Mouse (Mus musculus): ENCODE measurements at regions not wholly inside any gene's neighbourhood (a gene's known extent, or its start where the extent isn't known, plus 50 kb on each side); places are given as distances from the start of the nearest gene placed in this dataset.
A peak's percentile ranks its signal among the peaks of the same experiment; 100 is the strongest.

- Histone ChIP-seq H3K27me3 (ENCODE audit: insufficient read depth, low read length) (no peaks in the 10 kb centered on the region), H3K9me3 (ENCODE audit: low read length) (peaks cover 7% of the 10 kb centered on the region; the same call in 1 of the 2 replicates), H3K9ac (replicated peaks; ENCODE audit: low read length) (no peak overlapping the region), H3K4me1 (ENCODE audit: insufficient read depth, low read length) (no peaks in the 10 kb centered on the region), H3K4me2 (replicated peaks; ENCODE audit: low read depth, low read length) (no peak overlapping the region), H3K4me3 (ENCODE audit: low read length) (no peak overlapping the region), H3K27ac (ENCODE audit: low read length) (no peak overlapping the region), H3K36me3 (ENCODE audit: insufficient read depth, low read length) (no peaks in the 10 kb centered on the region)
- WGBS, result 90% methylated on average over 2 of the region's 2 CpGs
- 0 out of 2 replicates have a peak, but pooled peaks have one; percentile 39 for ATAC-seq (ENCODE audit: low FRiP score, low TSS enrichment)
Measured at GRCm38 (mm10) chr11:31779267-31779666, 92.7 kb upstream of the Cpeb4 start.

DNA sequence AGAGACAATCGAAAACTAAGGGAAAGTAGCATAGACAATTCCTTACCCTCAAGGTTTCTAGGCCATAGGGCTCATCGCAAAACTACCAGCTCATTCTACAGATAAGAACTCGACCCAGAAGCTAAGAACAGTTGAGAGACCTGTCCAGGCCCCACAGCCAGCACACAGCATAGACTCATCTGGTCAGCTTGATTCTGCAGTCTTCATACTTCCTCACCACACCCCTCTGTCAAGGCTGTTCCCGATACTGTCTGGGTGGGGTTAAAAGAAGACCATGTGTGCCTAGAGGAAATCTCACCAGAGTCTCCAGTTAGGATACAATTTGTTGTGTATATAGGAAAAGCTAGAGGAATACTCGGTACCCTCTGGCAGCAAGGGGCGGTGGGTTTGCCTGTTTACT is 91.0 kb upstream of the Cpeb4 start:
- Histone ChIP-seq H3K36me3 (ENCODE audit: insufficient read depth, low read length) (no peaks in the 10 kb centered on the region), H3K4me3 (ENCODE audit: low read length) (no peak overlapping the region), H3K9ac (replicated peaks; ENCODE audit: low read length) (no peak overlapping the region), H3K4me2 (replicated peaks; ENCODE audit: low read depth, low read length) (no peak overlapping the region), H3K4me1 (ENCODE audit: insufficient read depth, low read length) (no peaks in the 10 kb centered on the region), H3K27ac (ENCODE audit: low read length) (no peak overlapping the region), H3K27me3 (ENCODE audit: insufficient read depth, low read length) (no peaks in the 10 kb centered on the region), H3K9me3 (ENCODE audit: low read length) (peaks cover 7% of the 10 kb centered on the region; the same call in 1 of the 2 replicates)
- no peak for ATAC-seq (ENCODE audit: low FRiP score, low TSS enrichment)
- WGBS, result 88% methylated on average over 6 of the region's 6 CpGs

- Histone ChIP-seq H3K4me2 (replicated peaks; ENCODE audit: low read depth, low read length) (no peak overlapping the region), H3K9me3 (ENCODE audit: low read length) (peaks cover 7% of the 10 kb centered on the region; the same call in 1 of the 2 replicates), H3K27ac (ENCODE audit: low read length) (no peak overlapping the region), H3K4me3 (ENCODE audit: low read length) (no peak overlapping the region), H3K36me3 (ENCODE audit: insufficient read depth, low read length) (no peaks in the 10 kb centered on the region), H3K9ac (replicated peaks; ENCODE audit: low read length) (no peak overlapping the region), H3K4me1 (ENCODE audit: insufficient read depth, low read length) (no peaks in the 10 kb centered on the region; the same call in 1 of the 2 replicates), H3K27me3 (ENCODE audit: insufficient read depth, low read length) (no peaks in the 10 kb centered on the region)
- no peak for ATAC-seq (ENCODE audit: low FRiP score, low TSS enrichment)
- 87% methylated on average over 6 of the region's 6 CpGs for WGBS
Measured at GRCm38 (mm10) chr11:31781605-31782004, 90.4 kb upstream of the Cpeb4 start.

DNA sequence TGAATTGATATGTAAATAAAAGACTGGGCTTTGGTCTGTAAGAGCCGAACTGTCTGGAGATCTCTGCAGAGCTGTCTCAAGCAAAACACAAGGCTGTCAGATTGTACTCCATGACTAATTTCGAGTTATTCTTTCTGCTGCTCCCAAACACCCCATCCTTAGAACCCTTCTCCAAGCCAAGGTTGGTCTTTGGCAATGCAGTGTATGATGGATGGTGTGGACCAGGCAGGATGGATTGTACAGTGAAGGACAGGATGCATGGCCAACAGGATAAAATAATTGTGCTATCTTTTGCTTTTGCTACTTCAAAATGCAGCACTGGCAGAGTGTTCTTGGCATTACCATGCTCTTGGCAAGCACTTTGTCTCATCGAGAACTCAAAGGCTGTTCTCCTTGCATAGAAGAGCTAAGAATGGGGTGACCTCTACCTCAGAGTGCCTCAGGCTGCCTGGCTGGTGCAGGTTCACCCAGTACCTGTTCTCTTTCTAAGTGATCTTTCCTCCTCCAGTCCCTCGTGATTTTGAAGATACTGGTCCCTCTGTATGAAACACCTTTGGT is 88.4 kb upstream of the Cpeb4 start:
- 84% methylated on average over 4 of the region's 4 CpGs for WGBS
- ATAC-seq (ENCODE audit: low FRiP score, low TSS enrichment), result no peak
- Histone ChIP-seq H3K36me3 (ENCODE audit: insufficient read depth, low read length) (no peaks in the 10 kb centered on the region), H3K4me1 (ENCODE audit: insufficient read depth, low read length) (peaks cover 6% of the 10 kb centered on the region; the same call in 1 of the 2 replicates), H3K27me3 (ENCODE audit: insufficient read depth, low read length) (no peaks in the 10 kb centered on the region), H3K27ac (ENCODE audit: low read length) (no peak overlapping the region), H3K9me3 (ENCODE audit: low read length) (peaks cover 7% of the 10 kb centered on the region; the same call in 1 of the 2 replicates), H3K4me2 (replicated peaks; ENCODE audit: low read depth, low read length) (no peak overlapping the region), H3K9ac (replicated peaks; ENCODE audit: low read length) (no peak overlapping the region), H3K4me3 (ENCODE audit: low read length) (no peak overlapping the region)

GRCm38 (mm10) chr11:31784332-31784901 is 87.6 kb upstream of the Cpeb4 start:
- peaks cover 7% of the 10 kb centered on the region; the same call in 1 of the 2 replicates for H3K9me3 ChIP-seq (ENCODE audit: low read length)
- H3K4me3 ChIP-seq (ENCODE audit: low read length), result no peak overlapping the region
- no peak overlapping the region for H3K9ac ChIP-seq (replicated peaks; ENCODE audit: low read length)
- no peak for ATAC-seq (ENCODE audit: low FRiP score, low TSS enrichment)
- H3K4me2 ChIP-seq (replicated peaks; ENCODE audit: low read depth, low read length), result no peak overlapping the region
- peaks cover 6% of the 10 kb centered on the region; the same call in 1 of the 2 replicates for H3K4me1 ChIP-seq (ENCODE audit: insufficient read depth, low read length)
- 87% methylated on average over 6 of the region's 6 CpGs for whole genome bisulfite sequencing
- H3K27ac ChIP-seq (ENCODE audit: low read length), result no peak overlapping the region
- H3K27me3 ChIP-seq (ENCODE audit: insufficient read depth, low read length), result no peaks in the 10 kb centered on the region
- H3K36me3 ChIP-seq (ENCODE audit: insufficient read depth, low read length), result no peaks in the 10 kb centered on the region

- Histone ChIP-seq H3K4me1 (ENCODE audit: insufficient read depth, low read length) (peaks cover 6% of the 10 kb centered on the region; the same call in 1 of the 2 replicates), H3K27ac (ENCODE audit: low read length) (no peak overlapping the region), H3K27me3 (ENCODE audit: insufficient read depth, low read length) (no peaks in the 10 kb centered on the region), H3K9me3 (ENCODE audit: low read length) (peaks cover 7% of the 10 kb centered on the region; the same call in 1 of the 2 replicates), H3K4me3 (ENCODE audit: low read length) (no peak overlapping the region), H3K4me2 (replicated peaks; ENCODE audit: low read depth, low read length) (no peak overlapping the region), H3K9ac (replicated peaks; ENCODE audit: low read length) (no peak overlapping the region), H3K36me3 (ENCODE audit: insufficient read depth, low read length) (no peaks in the 10 kb centered on the region)
- 77% methylated on average over 7 of the region's 7 CpGs for WGBS
- ATAC-seq (ENCODE audit: low FRiP score, low TSS enrichment), result no peak
Measured at GRCm38 (mm10) chr11:31785160-31785559, 86.9 kb upstream of the Cpeb4 start.

DNA sequence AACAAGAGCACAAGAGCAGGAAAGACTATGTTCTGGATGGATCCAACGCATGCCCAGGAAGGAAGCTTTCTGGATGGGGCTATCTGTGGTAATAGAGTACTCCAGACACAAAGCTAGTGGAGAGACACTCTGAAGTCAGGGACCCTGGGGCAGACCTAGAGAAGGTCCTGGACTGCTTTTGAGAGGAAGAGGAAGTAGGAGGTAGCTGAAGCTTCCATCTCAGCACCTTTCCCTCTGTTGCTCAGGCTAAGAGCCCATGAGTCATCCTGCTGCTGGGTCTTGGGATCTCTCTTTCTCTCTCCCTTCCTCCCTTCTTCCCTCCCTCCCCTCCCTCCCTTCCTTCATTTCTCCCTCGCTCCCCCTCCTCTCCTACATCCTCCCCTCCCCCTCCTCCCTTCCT is 84.6 kb upstream of the Cpeb4 start:
- peaks cover 7% of the 10 kb centered on the region; the same call in 1 of the 2 replicates for H3K9me3 ChIP-seq (ENCODE audit: low read length)
- no peak overlapping the region for H3K27ac ChIP-seq (ENCODE audit: low read length)
- H3K9ac ChIP-seq (replicated peaks; ENCODE audit: low read length), result no peak overlapping the region
- no peak overlapping the region for H3K4me2 ChIP-seq (replicated peaks; ENCODE audit: low read depth, low read length)
- H3K36me3 ChIP-seq (ENCODE audit: insufficient read depth, low read length), result no peaks in the 10 kb centered on the region
- H3K4me3 ChIP-seq (ENCODE audit: low read length), result no peak overlapping the region
- ATAC-seq (ENCODE audit: low FRiP score, low TSS enrichment), result no peak
- peaks cover 6% of the 10 kb centered on the region; the same call in 1 of the 2 replicates for H3K4me1 ChIP-seq (ENCODE audit: insufficient read depth, low read length)
- H3K27me3 ChIP-seq (ENCODE audit: insufficient read depth, low read length), result no peaks in the 10 kb centered on the region
- 52% methylated on average over 2 of the region's 2 CpGs for WGBS

- peaks cover 5% of the 10 kb centered on the region; the same call in 1 of the 2 replicates for H3K9me3 ChIP-seq (ENCODE audit: low read length)
- H3K36me3 ChIP-seq (ENCODE audit: insufficient read depth, low read length), result no peaks in the 10 kb centered on the region
- no peak overlapping the region for H3K9ac ChIP-seq (replicated peaks; ENCODE audit: low read length)
- no peak overlapping the region for H3K4me2 ChIP-seq (replicated peaks; ENCODE audit: low read depth, low read length)
- H3K27me3 ChIP-seq (ENCODE audit: insufficient read depth, low read length), result no peaks in the 10 kb centered on the region
- peak; percentile 80 for ATAC-seq (ENCODE audit: low FRiP score, low TSS enrichment)
- no peak overlapping the region for H3K27ac ChIP-seq (ENCODE audit: low read length)
- WGBS, result 9% methylated on average over 2 of the region's 2 CpGs
- peaks cover 6% of the 10 kb centered on the region; the same call in 1 of the 2 replicates for H3K4me1 ChIP-seq (ENCODE audit: insufficient read depth, low read length)
- no peak overlapping the region for H3K4me3 ChIP-seq (ENCODE audit: low read length)
Measured at GRCm38 (mm10) chr11:31787917-31788703, 83.9 kb upstream of the Cpeb4 start.

DNA sequence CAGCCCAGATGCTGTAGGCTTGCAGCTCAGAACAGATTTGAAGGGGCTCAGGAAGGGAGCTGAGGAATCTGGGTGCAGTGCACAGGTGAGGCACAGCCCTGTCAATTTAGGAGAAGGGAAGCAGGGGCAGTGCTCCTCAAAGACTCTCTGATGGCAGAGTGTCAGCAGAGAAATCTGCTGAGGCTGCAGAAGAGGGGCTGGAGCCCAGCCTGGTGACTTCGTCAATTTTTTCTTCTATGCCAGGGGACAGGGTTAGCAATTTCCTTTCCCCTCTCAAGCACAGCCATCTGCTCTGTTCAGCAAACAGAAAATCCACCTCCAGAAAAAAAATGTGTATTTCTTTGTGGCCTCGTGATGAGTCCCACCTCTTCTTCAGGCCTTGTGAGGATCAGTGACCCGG is 82.0 kb upstream of the Cpeb4 start:
- no peaks in the 10 kb centered on the region for H3K9me3 ChIP-seq (ENCODE audit: low read length)

More for the DNA sequence above, 82.0 kb upstream of the Cpeb4 start:
- H3K36me3 ChIP-seq (ENCODE audit: insufficient read depth, low read length), result no peaks in the 10 kb centered on the region
- peaks cover 6% of the 10 kb centered on the region; the same call in 1 of the 2 replicates for H3K4me1 ChIP-seq (ENCODE audit: insufficient read depth, low read length)
- no peak overlapping the region for H3K27ac ChIP-seq (ENCODE audit: low read length)
- H3K4me2 ChIP-seq (replicated peaks; ENCODE audit: low read depth, low read length), result no peak overlapping the region
- no peak overlapping the region for H3K9ac ChIP-seq (replicated peaks; ENCODE audit: low read length)
- WGBS, result 70% methylated on average over 3 of the region's 3 CpGs
- H3K4me3 ChIP-seq (ENCODE audit: low read length), result no peak overlapping the region
- H3K27me3 ChIP-seq (ENCODE audit: insufficient read depth, low read length), result no peaks in the 10 kb centered on the region
- ATAC-seq (ENCODE audit: low FRiP score, low TSS enrichment), result no peak
